Mouse (Mus musculus): ENCODE data around the gene Trp53i11.

DNA sequence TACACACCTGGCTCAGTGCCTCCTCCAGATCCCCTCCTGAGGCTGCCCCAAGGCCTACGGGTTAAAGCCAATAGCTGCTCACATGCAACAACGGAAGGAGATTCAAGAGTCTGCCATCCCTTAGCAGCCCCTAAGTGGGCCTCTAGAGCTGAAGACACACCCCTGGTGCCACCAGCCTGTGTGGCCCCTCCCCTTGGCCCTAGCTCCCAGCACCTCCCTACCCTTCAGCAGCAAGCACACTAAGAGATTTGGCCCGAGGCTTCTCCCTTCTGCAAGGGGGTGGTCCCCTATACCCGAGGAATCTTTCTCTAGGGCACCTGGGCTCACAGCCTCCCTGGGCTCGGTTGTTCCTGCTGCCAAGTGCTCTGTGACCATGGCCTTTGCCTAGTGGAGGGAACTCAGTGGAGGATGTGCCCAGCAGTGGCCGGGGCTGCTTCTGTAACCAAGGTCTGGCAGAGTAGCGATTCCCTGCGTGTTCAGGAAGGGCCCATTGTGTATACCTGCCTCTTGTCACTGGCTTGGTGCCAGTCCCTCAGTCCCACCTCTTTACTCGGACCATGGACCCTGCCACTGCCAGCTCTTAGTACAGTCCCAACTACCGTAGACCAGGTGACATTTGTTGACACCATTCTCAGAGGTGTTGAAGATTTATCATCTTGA is 13.5 kb downstream of the Trp53i11 start:
- TF ChIP-seq CTCF (IDR thresholded peaks at IDR 0.05; ENCODE audit: low read depth) (no peak), EP300 (IDR thresholded peaks at IDR 0.05; ENCODE audit: low read depth) (no peak)

Data from heart, postnatal 0 days (tissue).